Mouse (Mus musculus) thymus, adult 2 months (tissue): ENCODE results near the gene Opcml. TPM values are rescaled to one million over a fixed set of nuclear protein-coding genes. Genes with fewer than 3 reads are reported as not detected.

Experiments used
- DNase-seq: peaks from one replicate; pipeline ENCODE4 v3.0.0; 2021
- H3K27ac ChIP-seq: fragments of 200-500 bp; 2 replicates; pipeline ENCODE4 v1.5.1; 2012; ENCODE audit warnings: low read length, control low read depth; ENCODE audit not compliant: control insufficient read depth, insufficient read depth
- H3K27me3 ChIP-seq: fragments of 200-500 bp; 2 replicates; pipeline ENCODE4 v1.6.1; 2012; ENCODE audit warnings: mild to moderate bottlenecking, low read length, moderate library complexity, mixed read lengths; ENCODE audit not compliant: control insufficient read depth, insufficient read depth
- H3K36me3 ChIP-seq: fragments of 200-500 bp; 2 replicates; pipeline ENCODE4 v1.6.1; 2012; ENCODE audit warnings: mild to moderate bottlenecking, low read length, moderate library complexity; ENCODE audit not compliant: control insufficient read depth, insufficient read depth
- H3K4me1 ChIP-seq: fragments of 200-500 bp; replicated peaks from 2 replicates; pipeline ENCODE4 v1.6.1; 2012; ENCODE audit warnings: low read length; ENCODE audit not compliant: control insufficient read depth, insufficient read depth
- H3K4me3 ChIP-seq: fragments of 200-500 bp; 2 replicates; pipeline ENCODE4 v1.5.1; 2012; ENCODE audit warnings: mild to moderate bottlenecking, low read length, control low read depth, moderate library complexity; ENCODE audit not compliant: control insufficient read depth, insufficient read depth
- CTCF ChIP-seq: fragments of 200-500 bp; IDR thresholded peaks from 2 replicates; pipeline ENCODE4 v1.5.1; 2012; ENCODE audit warnings: mild to moderate bottlenecking, control low read depth, low read length, moderate library complexity, borderline replicate concordance; ENCODE audit not compliant: control insufficient read depth, poor library complexity, insufficient read depth; ENCODE audit errors: extremely low read depth
- POLR2A ChIP-seq: fragments of 200-500 bp; IDR thresholded peaks from 2 replicates; pipeline ENCODE4 v1.6.1; 2012; ENCODE audit warnings: mild to moderate bottlenecking, low read length, control low read depth, moderate library complexity; ENCODE audit not compliant: control insufficient read depth, poor library complexity, insufficient read depth; ENCODE audit errors: extremely low read depth
- WGBS: fragments of 180-500 bp; shearing (Covaris S2); methylation state at CpG from one replicate; pipeline ENCODE4 v1.1.7; 2018; 5-methylcytosine and 5-hydroxymethylcytosine counted together
- polyA plus RNA-seq: library from polyadenylated mRNA; depleted of rRNA; stranded (reverse); fragments of >200 nt; gene quantifications from 2 replicates; pipeline ENCODE4 v1.2.3, GENCODE M21; 2012

The Opcml gene
- polyA plus RNA-seq, 1 experiment, result 0.82 TPM

DNA sequence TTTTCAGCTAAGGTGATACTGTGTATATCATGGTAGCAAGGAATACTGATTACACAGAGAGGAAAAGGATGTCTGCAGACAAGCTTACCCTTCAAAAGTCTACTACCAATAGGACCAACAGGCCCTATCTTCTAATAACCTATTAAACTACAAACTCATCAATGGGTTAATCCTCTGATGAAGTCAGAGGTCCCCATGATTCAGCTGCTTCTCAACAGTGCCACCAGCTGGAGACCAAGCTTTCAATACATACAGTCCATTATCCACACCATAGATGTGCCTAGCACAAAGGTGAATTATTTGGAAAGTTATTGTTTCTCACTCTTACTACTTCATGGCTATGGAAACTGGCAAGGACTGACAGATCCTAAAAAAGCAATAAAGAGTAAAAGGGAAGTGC, 538.9 kb downstream of the Opcml start:
- no peak for DNase-seq
- Histone ChIP-seq H3K36me3 (no peaks in the 10 kb centered on the region), H3K4me3 (no peak overlapping the region), H3K4me1 (no peaks in the 10 kb centered on the region), H3K27me3 (no peaks in the 10 kb centered on the region), H3K27ac (no peak overlapping the region)
- TF ChIP-seq POLR2A (no peak), CTCF (no peak)

GRCm38 (mm10) chr9:28336511-28337208, 546.1 kb downstream of the Opcml start:
- no peaks in the 10 kb centered on the region for H3K27me3 ChIP-seq
- no peak overlapping the region for H3K27ac ChIP-seq
- TF ChIP-seq POLR2A (no peak), CTCF (no peak)
- H3K36me3 ChIP-seq, result no peaks in the 10 kb centered on the region
- no peaks in the 10 kb centered on the region for H3K4me1 ChIP-seq
- no peak for DNase-seq
- no peak overlapping the region for H3K4me3 ChIP-seq
- 47% methylated on average over 10 of the region's 10 CpGs for WGBS

DNA sequence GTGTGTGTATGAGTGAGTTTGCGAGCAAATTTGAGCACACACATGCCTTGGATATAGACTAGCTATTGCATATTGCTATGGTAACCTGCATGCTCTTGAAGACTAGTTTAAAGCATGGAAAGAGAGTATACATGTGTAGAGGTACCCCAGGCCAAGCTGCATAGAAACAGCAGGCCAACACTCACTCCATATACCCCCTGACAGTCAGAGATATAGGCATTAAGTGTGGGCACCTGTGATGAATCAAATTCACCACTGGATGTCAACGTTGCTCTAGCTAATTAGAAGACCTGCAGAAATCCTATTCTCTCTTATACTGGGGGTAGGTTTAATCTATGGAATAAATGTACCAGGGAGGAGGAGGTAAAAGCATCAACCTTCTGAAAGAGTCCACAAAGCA, 547.3 kb downstream of the Opcml start:
- no peak for DNase-seq
- no peaks in the 10 kb centered on the region for H3K36me3 ChIP-seq
- 77% methylated on average over 2 of the region's 2 CpGs for WGBS
- no peak overlapping the region for H3K4me3 ChIP-seq
- H3K27ac ChIP-seq, result no peak overlapping the region
- no peaks in the 10 kb centered on the region for H3K4me1 ChIP-seq
- no peak for TF ChIP-seq CTCF
- TF ChIP-seq POLR2A, result no peak
- H3K27me3 ChIP-seq, result no peaks in the 10 kb centered on the region

- Histone ChIP-seq H3K4me1 (no peaks in the 10 kb centered on the region), H3K4me3 (no peak overlapping the region), H3K36me3 (no peaks in the 10 kb centered on the region), H3K27ac (no peak overlapping the region), H3K27me3 (no peaks in the 10 kb centered on the region)
- no peak for DNase-seq
- TF ChIP-seq POLR2A, result no peak
Measured at GRCm38 (mm10) chr9:28354978-28355377, 564.4 kb downstream of the Opcml start.

DNA sequence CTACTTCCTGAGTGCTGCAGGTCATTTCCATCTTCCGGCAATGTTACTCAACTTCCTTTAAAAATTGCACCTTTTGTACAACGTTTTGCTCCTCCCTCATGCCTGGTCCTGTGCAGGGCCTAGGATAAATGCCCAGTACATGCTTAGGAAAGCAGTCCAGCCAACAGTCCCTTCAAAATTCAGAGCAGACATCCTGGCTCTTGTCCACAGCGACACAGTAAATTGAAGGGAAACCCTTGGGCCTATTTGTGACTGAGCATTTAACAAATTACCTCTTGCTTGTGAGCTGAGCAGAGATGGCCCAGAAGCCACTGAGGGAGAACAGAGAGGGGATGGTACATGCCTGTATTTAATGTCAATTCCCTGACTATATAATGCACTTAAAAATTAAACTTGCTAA, 567.4 kb downstream of the Opcml start:
- Histone ChIP-seq H3K27me3 (no peaks in the 10 kb centered on the region), H3K27ac (no peak overlapping the region), H3K36me3 (no peaks in the 10 kb centered on the region), H3K4me3 (no peak overlapping the region), H3K4me1 (no peaks in the 10 kb centered on the region)
- 63% methylated on average over 3 of the region's 3 CpGs for WGBS
- no peak for DNase-seq
- TF ChIP-seq POLR2A, result no peak
- no peak for TF ChIP-seq CTCF

DNA sequence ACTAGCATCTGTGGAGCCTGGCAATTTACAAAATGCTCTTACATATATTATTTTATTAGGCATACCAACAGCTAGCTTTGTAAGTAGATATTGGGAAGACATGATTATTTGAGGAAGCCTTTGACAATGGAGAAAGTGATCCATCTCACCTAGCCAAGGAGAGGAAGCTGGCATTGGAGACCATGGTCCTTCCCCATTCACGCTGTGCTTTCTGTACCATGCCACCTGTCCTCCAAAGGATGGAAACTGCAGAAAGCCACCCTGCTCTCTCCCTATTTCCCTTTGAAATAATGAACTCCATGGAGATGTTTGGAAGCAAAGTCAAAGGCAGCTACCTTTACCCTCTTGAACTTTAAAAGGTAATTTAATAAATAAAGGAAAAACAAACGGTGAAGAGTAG, 570.1 kb downstream of the Opcml start:
- DNase-seq, result no peak
- H3K27me3 ChIP-seq, result no peaks in the 10 kb centered on the region
- no peak overlapping the region for H3K4me3 ChIP-seq
- no peak overlapping the region for H3K27ac ChIP-seq
- no peaks in the 10 kb centered on the region for H3K4me1 ChIP-seq
- no peaks in the 10 kb centered on the region for H3K36me3 ChIP-seq
- 90% methylated on average over 2 of the region's 2 CpGs for WGBS
- TF ChIP-seq POLR2A, result no peak
- TF ChIP-seq CTCF, result no peak

GRCm38 (mm10) chr9:28364473-28365159, 574.0 kb downstream of the Opcml start:
- Histone ChIP-seq H3K4me1 (no peaks in the 10 kb centered on the region), H3K36me3 (no peaks in the 10 kb centered on the region), H3K27ac (no peak overlapping the region), H3K4me3 (no peak overlapping the region), H3K27me3 (no peaks in the 10 kb centered on the region)
- WGBS, result 82% methylated on average over 10 of the region's 10 CpGs
- DNase-seq, result no peak
- TF ChIP-seq CTCF (no peak), POLR2A (no peak)

DNA sequence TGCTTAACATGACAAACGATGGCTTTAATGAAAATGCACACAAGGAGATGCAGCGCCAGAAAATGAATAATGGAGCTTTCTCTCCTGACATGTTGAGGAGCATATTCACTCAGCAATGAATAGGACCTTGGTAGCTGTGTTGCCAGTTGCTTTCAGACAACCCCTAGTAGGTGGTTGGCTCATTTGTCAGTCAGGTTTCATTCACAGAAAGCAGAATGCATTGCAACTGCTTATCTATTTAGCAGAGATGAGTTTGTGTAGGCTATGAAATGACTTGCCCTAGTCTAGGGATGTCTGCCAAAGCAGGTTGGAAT, 574.5 kb downstream of the Opcml start:
- H3K4me1 ChIP-seq, result no peaks in the 10 kb centered on the region
- no peak overlapping the region for H3K4me3 ChIP-seq
- DNase-seq, result no peak
- no peaks in the 10 kb centered on the region for H3K27me3 ChIP-seq
- no peak overlapping the region for H3K27ac ChIP-seq
- no peaks in the 10 kb centered on the region for H3K36me3 ChIP-seq
- WGBS, result 94% methylated on average over 2 of the region's 2 CpGs
- TF ChIP-seq CTCF, result no peak
- TF ChIP-seq POLR2A, result no peak
